Mouse (Mus musculus) stomach, embryonic 16.5 days (tissue): ENCODE data around the gene Arid2. TPM values are rescaled to one million over a fixed set of nuclear protein-coding genes. Genes with fewer than 3 reads are reported as not detected.
A peak's percentile ranks its signal among the peaks of the same experiment; 100 is the strongest.

Experiments
- ATAC-seq: fragments of 200-750 bp; cut with Nextera tagmentation; 2 replicates; pipeline ENCODE4 v1.8.0; 2017; ENCODE audit warnings: moderate number of reproducible peaks, moderate TSS enrichment; ENCODE audit not compliant: insufficient read depth, low FRiP score
- H3K27ac ChIP-seq: fragments of 300-500 bp; sonication (generic); 2 replicates; pipeline ENCODE4 v1.5.1; 2014; ENCODE audit warnings: low read length
- H3K27me3 ChIP-seq: fragments of 300-500 bp; sonication (generic); 2 replicates; pipeline ENCODE4 v1.6.1; 2014; ENCODE audit warnings: low read length, control low read depth, mixed read lengths; ENCODE audit not compliant: control insufficient read depth, insufficient read depth
- H3K36me3 ChIP-seq: fragments of 300-500 bp; sonication (generic); 2 replicates; pipeline ENCODE4 v1.6.1; 2014; ENCODE audit warnings: low read length; ENCODE audit not compliant: control insufficient read depth, insufficient read depth
- H3K4me1 ChIP-seq: fragments of 300-500 bp; sonication (generic); 2 replicates; pipeline ENCODE4 v1.6.1; 2014; ENCODE audit warnings: low read length, control low read depth, mixed read lengths; ENCODE audit not compliant: control insufficient read depth, insufficient read depth
- H3K4me2 ChIP-seq: fragments of 300-500 bp; sonication (generic); 2 replicates; pipeline ENCODE4 v1.6.1; 2014; ENCODE audit warnings: low read depth, low read length, mixed read lengths
- H3K4me3 ChIP-seq: fragments of 300-500 bp; sonication (generic); replicated peaks from 2 replicates; pipeline ENCODE4 v1.5.1; 2014; ENCODE audit warnings: mild to moderate bottlenecking, low read length
- H3K9ac ChIP-seq: fragments of 300-500 bp; sonication (generic); 2 replicates; pipeline ENCODE4 v1.6.1; 2014; ENCODE audit warnings: low read length
- H3K9me3 ChIP-seq: fragments of 300-500 bp; sonication (generic); replicated peaks from 2 replicates; pipeline ENCODE4 v1.6.1; 2016; ENCODE audit warnings: low read length, control low read depth; ENCODE audit not compliant: control insufficient read depth
- WGBS: fragments of 180-500 bp; shearing (Covaris S2); extraction: QIAGEN DNeasy Blood & Tissue Kit; methylation state at CpG from one replicate; pipeline ENCODE4 v1.1.7; 2014; 5-methylcytosine and 5-hydroxymethylcytosine counted together
- polyA plus RNA-seq: library from polyadenylated mRNA; unstranded; fragments of >200 nt; fragmentation: Nextera tagmentation; extraction: Ambion mirVana; gene quantifications from 2 replicates; pipeline ENCODE4 v1.2.1, GENCODE M21; 2015

The Arid2 gene
- polyA plus RNA-seq, 1 experiment from 2014 or later: 19.7 TPM

DNA sequence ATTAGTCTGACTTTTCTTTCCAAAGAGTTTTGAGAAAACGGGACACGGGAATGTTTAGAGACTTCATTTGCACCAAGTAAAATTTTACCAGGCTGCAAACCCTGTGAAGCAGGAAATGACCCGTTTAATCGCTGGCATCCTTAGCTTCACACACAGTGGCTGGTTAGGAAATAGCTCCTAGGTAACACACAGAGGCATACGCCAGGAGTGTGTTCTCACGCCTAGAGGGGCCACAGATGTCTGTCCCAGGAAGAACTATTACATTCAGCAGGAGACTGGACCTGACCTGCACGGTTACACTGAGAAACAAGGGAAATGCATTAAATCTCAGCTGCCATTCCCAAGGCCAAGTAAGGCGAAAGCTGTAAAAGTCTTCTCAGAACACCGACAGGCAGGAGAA lies 18.7 kb upstream of the Arid2 start:
- peaks cover 4% of the 10 kb centered on the region; the same call in 1 of the 2 replicates for H3K4me1 ChIP-seq
- H3K9ac ChIP-seq: no peak overlapping the region
- no peaks in the 10 kb centered on the region for H3K27me3 ChIP-seq
- no peak for ATAC-seq
- no peak overlapping the region for H3K4me2 ChIP-seq
- H3K9me3 ChIP-seq: peaks cover 15% of the 10 kb centered on the region
- peaks cover 21% of the 10 kb centered on the region for H3K36me3 ChIP-seq
- no peak overlapping the region for H3K4me3 ChIP-seq
- WGBS: 87% methylated on average over 9 of the region's 9 CpGs
- no peak overlapping the region for H3K27ac ChIP-seq

DNA sequence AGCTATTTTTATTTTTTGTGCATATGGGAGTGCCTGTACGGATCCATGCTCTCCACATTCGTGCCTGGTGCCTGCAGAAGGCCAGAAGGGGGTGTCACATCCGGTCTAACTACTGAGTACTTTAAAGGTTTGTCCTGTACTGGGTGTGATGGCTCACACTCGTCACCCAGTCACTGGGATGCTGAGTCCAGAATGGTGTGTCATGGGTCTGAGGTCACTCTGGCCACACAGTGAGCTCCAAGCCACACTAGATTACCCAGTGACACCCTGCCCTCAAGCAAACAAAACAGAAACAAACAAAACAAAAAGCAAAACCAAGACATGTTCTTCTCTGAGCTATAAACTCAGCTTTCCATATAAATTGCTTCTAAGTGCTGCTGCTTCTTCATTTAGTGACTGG lies 17.9 kb upstream of the Arid2 start:
- ATAC-seq: no peak
- peaks cover 4% of the 10 kb centered on the region; the same call in 1 of the 2 replicates for H3K4me1 ChIP-seq
- H3K9ac ChIP-seq: no peak overlapping the region
- H3K4me3 ChIP-seq: no peak overlapping the region
- peaks cover 21% of the 10 kb centered on the region for H3K36me3 ChIP-seq
- WGBS: 88% methylated on average over 4 of the region's 4 CpGs
- no peak overlapping the region for H3K27ac ChIP-seq
- H3K27me3 ChIP-seq: no peaks in the 10 kb centered on the region
- H3K4me2 ChIP-seq: no peak overlapping the region
- H3K9me3 ChIP-seq: peaks cover 15% of the 10 kb centered on the region

DNA sequence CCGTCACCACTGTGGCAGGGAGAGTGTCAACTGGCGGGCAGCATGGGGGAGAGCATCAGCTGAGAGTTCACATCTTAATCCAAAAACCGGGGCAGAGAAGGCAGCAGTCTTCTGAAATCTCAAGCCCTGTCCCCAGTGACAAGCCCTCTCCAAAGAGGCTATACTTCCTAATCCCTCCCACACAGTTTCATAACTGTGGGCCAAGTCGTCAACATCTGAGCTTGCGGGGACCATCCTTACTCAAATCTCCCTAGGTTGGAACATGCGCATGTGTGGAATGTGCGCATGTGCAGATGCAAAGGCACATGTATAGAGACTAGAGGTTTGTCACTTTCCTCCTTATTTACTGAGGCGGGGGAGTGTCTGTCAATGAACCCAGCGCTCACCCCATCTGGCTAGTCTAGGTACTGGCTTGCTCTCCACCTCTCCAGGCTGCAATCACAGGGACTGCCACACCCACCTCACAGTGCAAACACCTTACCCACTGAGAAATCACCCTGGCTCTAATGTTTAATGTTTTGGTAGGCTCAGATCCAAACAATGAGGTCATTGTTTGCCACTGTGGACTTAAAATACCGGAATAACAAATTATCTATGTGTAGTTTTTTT lies 16.9 kb upstream of the Arid2 start:
- ATAC-seq: peak; percentile 92

DNA sequence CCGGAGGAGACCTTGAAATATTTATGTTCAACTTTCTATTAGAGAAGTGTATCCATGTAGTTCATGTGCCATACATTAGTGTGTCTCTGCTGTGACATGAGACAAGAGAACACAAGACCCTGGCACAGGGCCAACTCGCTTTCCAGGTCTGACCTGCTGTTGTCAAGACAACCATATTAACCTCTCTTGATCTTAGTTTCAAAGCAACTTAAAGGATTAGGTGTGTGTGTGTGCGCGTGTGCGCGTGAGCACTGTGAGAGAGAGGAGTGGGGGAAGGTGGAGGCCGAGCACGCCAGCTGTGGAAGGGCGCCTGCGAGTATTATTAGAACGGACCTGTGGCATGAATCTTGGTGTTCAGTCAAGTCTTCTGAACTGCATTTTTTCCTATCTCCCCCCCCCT lies 15.0 kb upstream of the Arid2 start:
- H3K4me3 ChIP-seq: no peak overlapping the region
- H3K9ac ChIP-seq: no peak overlapping the region
- H3K4me2 ChIP-seq: no peak overlapping the region
- H3K27me3 ChIP-seq: no peaks in the 10 kb centered on the region
- peaks cover 19% of the 10 kb centered on the region for H3K36me3 ChIP-seq
- 73% methylated on average over 11 of the region's 11 CpGs for WGBS
- H3K27ac ChIP-seq: no peak overlapping the region
- peaks cover 6% of the 10 kb centered on the region for H3K9me3 ChIP-seq
- H3K4me1 ChIP-seq: peaks cover 10% of the 10 kb centered on the region
- ATAC-seq: peak; percentile 27; the same call in 1 of the 2 replicates

More for the DNA sequence above, 16.9 kb upstream of the Arid2 start:
- Histone ChIP-seq H3K36me3 (peaks cover 21% of the 10 kb centered on the region), H3K9me3 (peaks cover 15% of the 10 kb centered on the region), H3K27me3 (no peaks in the 10 kb centered on the region), H3K4me3 (no peak overlapping the region), H3K4me2 (no peak overlapping the region), H3K4me1 (peaks cover 4% of the 10 kb centered on the region; the same call in 1 of the 2 replicates), H3K9ac (no peak overlapping the region), H3K27ac (no peak overlapping the region)
- 65% methylated on average over 10 of the region's 10 CpGs for WGBS

DNA sequence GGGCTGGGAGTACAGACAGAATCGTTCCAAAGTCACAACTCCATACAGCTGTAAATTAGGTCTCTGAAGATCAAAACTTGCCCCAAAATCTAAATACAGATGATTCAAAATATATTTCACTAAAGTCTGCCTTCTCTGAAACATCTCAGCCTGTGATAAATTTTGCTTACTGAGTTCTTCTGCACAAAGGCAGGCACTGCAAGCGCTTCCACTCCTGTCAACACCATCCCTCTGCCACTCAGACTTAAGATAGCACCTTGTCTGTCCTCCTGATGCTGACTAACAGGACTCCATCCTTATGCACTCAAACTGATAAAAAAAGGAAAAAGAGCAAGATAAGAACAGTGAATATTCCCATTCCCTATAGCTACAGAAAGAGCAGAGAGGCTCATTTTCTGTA lies 13.0 kb upstream of the Arid2 start:
- no peak for ATAC-seq
- 84% methylated on average over 2 of the region's 2 CpGs for WGBS
- Histone ChIP-seq H3K27me3 (no peaks in the 10 kb centered on the region), H3K4me1 (peaks cover 12% of the 10 kb centered on the region), H3K9ac (no peak overlapping the region), H3K4me2 (no peak overlapping the region), H3K36me3 (peaks cover 17% of the 10 kb centered on the region), H3K4me3 (no peak overlapping the region), H3K27ac (no peak overlapping the region), H3K9me3 (no peaks in the 10 kb centered on the region)

DNA sequence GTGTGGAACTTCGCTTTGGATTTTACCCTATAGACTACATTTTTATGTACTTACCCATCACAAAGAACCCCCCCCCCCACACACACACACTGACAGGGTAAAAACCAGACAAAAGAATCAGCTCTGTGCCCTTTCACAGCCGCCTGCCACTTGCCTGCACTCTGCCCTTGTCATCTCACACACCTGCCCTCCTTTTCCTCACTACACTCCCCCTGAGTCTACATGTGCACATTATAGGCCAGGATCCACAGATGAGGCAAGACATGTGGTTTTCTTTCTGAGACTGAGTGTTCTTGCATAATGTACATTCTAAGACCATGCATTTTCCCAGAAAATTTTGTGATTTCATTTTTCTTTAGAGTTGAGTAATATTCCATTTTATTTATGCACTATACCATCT lies 12.1 kb upstream of the Arid2 start:
- Histone ChIP-seq H3K27me3 (no peaks in the 10 kb centered on the region), H3K9me3 (peaks cover 3% of the 10 kb centered on the region; the same call in 1 of the 2 replicates), H3K4me2 (no peak overlapping the region), H3K9ac (no peak overlapping the region), H3K27ac (no peak overlapping the region), H3K36me3 (peaks cover 24% of the 10 kb centered on the region), H3K4me1 (peaks cover 12% of the 10 kb centered on the region), H3K4me3 (no peak overlapping the region)
- WGBS: 92% methylated on average over 2 of the region's 2 CpGs
- no peak for ATAC-seq

DNA sequence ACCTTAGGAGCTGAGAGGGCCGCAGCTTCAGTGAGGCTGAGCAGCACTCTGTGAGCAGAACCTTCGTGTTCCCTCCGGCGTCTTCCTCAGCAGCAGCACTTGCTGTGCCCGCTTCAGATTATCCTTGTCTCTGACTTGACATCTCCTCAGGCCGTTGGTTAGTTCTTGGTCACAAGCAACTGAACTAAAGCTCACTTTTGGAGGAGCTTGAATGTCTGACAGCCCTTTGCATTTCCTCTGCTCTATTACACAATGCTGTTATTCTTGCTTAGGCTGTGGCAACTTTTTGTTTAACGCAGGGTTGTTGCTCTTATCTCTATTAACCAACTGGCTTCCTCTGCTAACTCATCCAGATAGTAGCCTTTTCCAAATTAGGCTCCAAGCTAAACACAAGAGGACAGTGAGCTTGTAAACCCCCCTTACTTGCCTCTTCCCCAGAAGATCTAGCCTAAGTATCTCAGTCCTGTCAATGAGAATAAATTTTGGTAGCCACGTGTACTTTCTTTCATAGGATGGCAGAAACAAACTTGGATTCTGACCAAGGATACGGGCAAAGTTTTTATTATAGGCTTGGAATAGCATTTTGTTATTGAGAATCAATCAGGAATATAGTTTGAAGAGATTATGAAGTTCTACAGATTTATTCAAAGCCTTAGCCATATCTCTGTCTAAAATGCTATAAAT lies 11.4 kb upstream of the Arid2 start:
- no peak for ATAC-seq
- Histone ChIP-seq H3K27me3 (no peaks in the 10 kb centered on the region), H3K4me2 (no peak overlapping the region), H3K9me3 (peaks cover 5% of the 10 kb centered on the region; the same call in 1 of the 2 replicates), H3K36me3 (peaks cover 30% of the 10 kb centered on the region), H3K4me3 (no peak overlapping the region), H3K9ac (no peak overlapping the region), H3K27ac (no peak overlapping the region), H3K4me1 (peaks cover 13% of the 10 kb centered on the region)
- WGBS: 82% methylated on average over 9 of the region's 9 CpGs

DNA sequence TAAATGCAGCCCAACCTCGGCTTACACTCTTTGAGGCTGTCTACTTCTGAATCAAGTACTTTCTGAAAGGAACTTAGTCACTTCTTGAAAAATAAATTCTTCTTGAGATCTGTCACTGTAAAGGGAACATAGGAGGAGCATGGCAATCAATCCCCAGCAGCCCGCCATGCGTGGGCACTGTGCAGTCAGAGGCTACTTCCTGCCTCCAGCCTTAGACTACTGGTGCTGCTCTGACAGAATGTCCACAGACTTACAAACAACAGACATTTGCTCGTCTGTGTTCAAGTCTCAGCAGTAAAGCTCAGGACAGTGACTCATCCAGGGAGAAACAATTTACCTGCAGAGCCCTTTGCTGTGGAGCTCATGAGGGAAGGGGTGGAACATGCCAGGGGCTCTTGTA lies 10.3 kb upstream of the Arid2 start:
- H3K4me3 ChIP-seq: no peak overlapping the region
- H3K27ac ChIP-seq: no peak overlapping the region
- peaks cover 34% of the 10 kb centered on the region for H3K36me3 ChIP-seq
- H3K27me3 ChIP-seq: no peaks in the 10 kb centered on the region
- H3K9ac ChIP-seq: no peak overlapping the region
- 71% methylated on average over 4 of the region's 4 CpGs for WGBS
- peaks cover 5% of the 10 kb centered on the region; the same call in 1 of the 2 replicates for H3K9me3 ChIP-seq
- no peak overlapping the region for H3K4me2 ChIP-seq
- ATAC-seq: no peak; the same call in 1 of the 2 replicates
- H3K4me1 ChIP-seq: peaks cover 12% of the 10 kb centered on the region; the same call in 1 of the 2 replicates

DNA sequence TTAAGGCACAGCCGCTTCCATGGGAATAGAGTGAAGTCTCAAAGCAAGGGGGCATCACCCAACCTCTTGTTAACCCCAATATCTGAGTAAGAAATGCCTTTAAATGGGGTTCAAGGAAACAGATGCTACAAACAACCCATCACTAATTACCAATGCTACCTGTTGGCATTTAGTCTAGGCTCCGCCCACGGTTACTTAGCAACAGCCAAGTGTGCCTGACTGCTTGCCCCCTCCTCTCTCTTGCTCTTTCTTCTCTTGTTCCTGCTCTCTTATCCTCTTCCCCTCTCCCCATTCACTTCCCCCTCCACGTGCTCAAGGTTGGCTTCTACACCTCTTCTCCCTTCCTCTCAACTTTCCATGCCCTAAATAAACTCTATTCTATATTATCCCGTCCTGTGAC lies 6.1 kb upstream of the Arid2 start:
- no peak overlapping the region for H3K9ac ChIP-seq
- 83% methylated on average over 5 of the region's 5 CpGs for WGBS

More for the DNA sequence above, 6.1 kb upstream of the Arid2 start:
- no peaks in the 10 kb centered on the region for H3K27me3 ChIP-seq
- H3K36me3 ChIP-seq: peaks cover 27% of the 10 kb centered on the region
- H3K27ac ChIP-seq: no peak overlapping the region
- H3K4me1 ChIP-seq: peaks cover 23% of the 10 kb centered on the region
- H3K4me2 ChIP-seq: no peak overlapping the region
- peaks cover 5% of the 10 kb centered on the region; the same call in 1 of the 2 replicates for H3K9me3 ChIP-seq
- no peak overlapping the region for H3K4me3 ChIP-seq
- ATAC-seq: no peak
